Mouse (Mus musculus) liver, embryonic 16.5 days (tissue): ENCODE results near the gene Socs5. TPM values are rescaled to one million over a fixed set of nuclear protein-coding genes. Genes with fewer than 3 reads are reported as not detected.

Experiments used
- ATAC-seq: fragments of 200-750 bp; cut with Nextera tagmentation; 2 replicates; pipeline ENCODE4 v1.8.0; 2017; ENCODE audit warnings: low read depth, mild to moderate bottlenecking, moderate number of reproducible peaks, moderate library complexity
- H3K27ac ChIP-seq: fragments of 300-500 bp; sonication (generic); 2 replicates; pipeline ENCODE4 v1.5.1; 2014; ENCODE audit warnings: mild to moderate bottlenecking, low read length
- H3K27me3 ChIP-seq: fragments of 300-500 bp; sonication (generic); 2 replicates; pipeline ENCODE4 v1.6.1; 2014; ENCODE audit warnings: low read depth, low read length, mixed read lengths; ENCODE audit not compliant: control insufficient read depth, insufficient read depth
- H3K36me3 ChIP-seq: fragments of 300-500 bp; sonication (generic); 2 replicates; pipeline ENCODE4 v1.6.1; 2014; ENCODE audit warnings: mild to moderate bottlenecking; ENCODE audit not compliant: control insufficient read depth, insufficient read depth
- H3K4me1 ChIP-seq: fragments of 300-500 bp; sonication (generic); 2 replicates; pipeline ENCODE4 v1.6.1; 2014; ENCODE audit warnings: low read depth, low read length, mixed read lengths; ENCODE audit not compliant: control insufficient read depth
- H3K4me2 ChIP-seq: fragments of 300-500 bp; sonication (generic); 2 replicates; pipeline ENCODE4 v1.6.1; 2014; ENCODE audit warnings: low read depth, low read length, mixed read lengths
- H3K4me3 ChIP-seq: fragments of 300-500 bp; sonication (generic); 2 replicates; pipeline ENCODE4 v1.5.1; 2014; ENCODE audit warnings: low read depth, mild to moderate bottlenecking, low read length
- H3K9ac ChIP-seq: fragments of 300-500 bp; sonication (generic); 2 replicates; pipeline ENCODE4 v1.6.1; 2014; ENCODE audit warnings: low read depth, low read length
- H3K9me3 ChIP-seq: fragments of 300-500 bp; sonication (generic); replicated peaks from 2 replicates; pipeline ENCODE4 v1.6.1; 2016; ENCODE audit warnings: low read length; ENCODE audit not compliant: control insufficient read depth
- WGBS: fragments of 180-500 bp; shearing (Covaris S2); extraction: QIAGEN DNeasy Blood & Tissue Kit; methylation state at CpG from one replicate; pipeline ENCODE4 v1.1.7; 2014; ENCODE audit not compliant: insufficient replicate concordance; 5-methylcytosine and 5-hydroxymethylcytosine counted together
- polyA plus RNA-seq: library from polyadenylated mRNA; unstranded; fragments of >200 nt; fragmentation: Nextera tagmentation; extraction: Ambion mirVana; gene quantifications from 2 replicates; pipeline ENCODE4 v1.2.1, GENCODE M21; 2015

Gene Socs5
- polyA plus RNA-seq, 1 experiment from 2014 or later: 1.9 TPM

GRCm38 (mm10) chr17:87080724-87081123 is 26.8 kb upstream of the Socs5 start:
- Histone ChIP-seq H3K9me3 (no peaks in the 10 kb centered on the region), H3K27ac (no peak overlapping the region), H3K36me3 (no peaks in the 10 kb centered on the region), H3K4me1 (no peaks in the 10 kb centered on the region), H3K9ac (no peak overlapping the region), H3K4me3 (no peak overlapping the region), H3K4me2 (no peak overlapping the region), H3K27me3 (no peaks in the 10 kb centered on the region)
- WGBS: 73% methylated on average over 7 of the region's 7 CpGs
- no peak for ATAC-seq

GRCm38 (mm10) chr17:87082547-87082946 is 24.9 kb upstream of the Socs5 start:
- ATAC-seq: no peak
- no peak overlapping the region for H3K4me2 ChIP-seq
- H3K36me3 ChIP-seq: no peaks in the 10 kb centered on the region
- H3K4me3 ChIP-seq: no peak overlapping the region
- H3K9me3 ChIP-seq: no peaks in the 10 kb centered on the region
- H3K9ac ChIP-seq: no peak overlapping the region
- H3K27me3 ChIP-seq: no peaks in the 10 kb centered on the region
- H3K4me1 ChIP-seq: no peaks in the 10 kb centered on the region
- 72% methylated on average over 4 of the region's 4 CpGs for WGBS
- no peak overlapping the region for H3K27ac ChIP-seq

- no peaks in the 10 kb centered on the region for H3K36me3 ChIP-seq
- H3K9me3 ChIP-seq: no peaks in the 10 kb centered on the region
- H3K4me1 ChIP-seq: no peaks in the 10 kb centered on the region
- ATAC-seq: no peak
- H3K27me3 ChIP-seq: no peaks in the 10 kb centered on the region
- no peak overlapping the region for H3K9ac ChIP-seq
- WGBS: 64% methylated on average over 5 of the region's 5 CpGs
- H3K27ac ChIP-seq: no peak overlapping the region
- H3K4me3 ChIP-seq: no peak overlapping the region
- no peak overlapping the region for H3K4me2 ChIP-seq
These were observed 23.8 kb upstream of the Socs5 start for GRCm38 (mm10) chr17:87083671-87084070.

- no peaks in the 10 kb centered on the region for H3K9me3 ChIP-seq
- no peak overlapping the region for H3K9ac ChIP-seq
- no peak for ATAC-seq
- H3K27me3 ChIP-seq: no peaks in the 10 kb centered on the region
- no peaks in the 10 kb centered on the region for H3K36me3 ChIP-seq
- H3K27ac ChIP-seq: no peak overlapping the region
- 57% methylated on average over 6 of the region's 6 CpGs for WGBS
- no peaks in the 10 kb centered on the region for H3K4me1 ChIP-seq
- no peak overlapping the region for H3K4me3 ChIP-seq
- no peak overlapping the region for H3K4me2 ChIP-seq
These were observed 21.8 kb upstream of the Socs5 start for GRCm38 (mm10) chr17:87085726-87086125.

- H3K27ac ChIP-seq: no peak overlapping the region
- WGBS: 66% methylated on average over 7 of the region's 7 CpGs
- no peak overlapping the region for H3K4me2 ChIP-seq
- H3K36me3 ChIP-seq: no peaks in the 10 kb centered on the region
- no peaks in the 10 kb centered on the region for H3K4me1 ChIP-seq
- H3K27me3 ChIP-seq: no peaks in the 10 kb centered on the region
- no peak overlapping the region for H3K9ac ChIP-seq
- no peak overlapping the region for H3K4me3 ChIP-seq
- no peaks in the 10 kb centered on the region for H3K9me3 ChIP-seq
- no peak for ATAC-seq
These were observed 18.2 kb upstream of the Socs5 start for GRCm38 (mm10) chr17:87089296-87089695.

- H3K9ac ChIP-seq: no peak overlapping the region
- no peak overlapping the region for H3K4me3 ChIP-seq
- no peaks in the 10 kb centered on the region for H3K27me3 ChIP-seq
- H3K4me1 ChIP-seq: no peaks in the 10 kb centered on the region; the same call in 1 of the 2 replicates
- no peak for ATAC-seq
- H3K27ac ChIP-seq: no peak overlapping the region
- H3K4me2 ChIP-seq: no peak overlapping the region
- no peaks in the 10 kb centered on the region for H3K36me3 ChIP-seq
- no peaks in the 10 kb centered on the region for H3K9me3 ChIP-seq
- 69% methylated on average over 5 of the region's 5 CpGs for WGBS
These were observed 14.4 kb upstream of the Socs5 start for GRCm38 (mm10) chr17:87093061-87093460.

- Histone ChIP-seq H3K4me2 (no peak overlapping the region), H3K27me3 (no peaks in the 10 kb centered on the region), H3K36me3 (no peaks in the 10 kb centered on the region), H3K27ac (no peak overlapping the region), H3K4me3 (no peak overlapping the region), H3K9ac (no peak overlapping the region), H3K4me1 (no peaks in the 10 kb centered on the region; the same call in 1 of the 2 replicates), H3K9me3 (no peaks in the 10 kb centered on the region)
- no peak for ATAC-seq
- 71% methylated on average over 2 of the region's 2 CpGs for WGBS
These were observed 10.5 kb upstream of the Socs5 start for GRCm38 (mm10) chr17:87096951-87097350.

- Histone ChIP-seq H3K4me3 (no peak overlapping the region), H3K27ac (no peak overlapping the region)
- 63% methylated on average over 5 of the region's 5 CpGs for WGBS
These were observed 9.9 kb upstream of the Socs5 start for GRCm38 (mm10) chr17:87097576-87097975.

GRCm38 (mm10) chr17:87100947-87101346 is 6.5 kb upstream of the Socs5 start:
- H3K4me3 ChIP-seq: no peak overlapping the region
- no peak for ATAC-seq
- no peaks in the 10 kb centered on the region for H3K27me3 ChIP-seq
- H3K27ac ChIP-seq: no peak overlapping the region
- H3K4me1 ChIP-seq: no peaks in the 10 kb centered on the region
- no peak overlapping the region for H3K9ac ChIP-seq
- H3K9me3 ChIP-seq: no peaks in the 10 kb centered on the region
- no peak overlapping the region for H3K4me2 ChIP-seq
- no peaks in the 10 kb centered on the region for H3K36me3 ChIP-seq
- 59% methylated on average over 4 of the region's 4 CpGs for WGBS

More at GRCm38 (mm10) chr17:87097576-87097975, 9.9 kb upstream of the Socs5 start:
- Histone ChIP-seq H3K9me3 (no peaks in the 10 kb centered on the region), H3K9ac (no peak overlapping the region), H3K36me3 (no peaks in the 10 kb centered on the region), H3K4me2 (no peak overlapping the region), H3K27me3 (no peaks in the 10 kb centered on the region), H3K4me1 (no peaks in the 10 kb centered on the region; the same call in 1 of the 2 replicates)
- ATAC-seq: no peak
